Mouse (Mus musculus) frontal cortex, adult (tissue): Measurements from ENCODE around the gene Selenbp1.
"Not testable (repeated sequence)": the region's sequence is repeated elsewhere in the genome, so short reads cannot be mapped to it uniquely, and the experiment has no call there.

ENCODE experiments used
- ATAC-seq: cut with Nextera tagmentation; 2 replicates; pipeline ENCODE4 v1.9.2; 2017; ENCODE audit warnings: mild to moderate bottlenecking, moderate library complexity, mixed read lengths; ENCODE audit not compliant: low TSS enrichment

Gene Selenbp1

GRCm38 (mm10) chr3:94932809-94933564 lies at the start of gene Selenbp1:
Selenbp1 (plus strand) TSS chr3:94933056.
- peak; percentile 67; the same call in 1 of the 2 replicates for ATAC-seq

DNA sequence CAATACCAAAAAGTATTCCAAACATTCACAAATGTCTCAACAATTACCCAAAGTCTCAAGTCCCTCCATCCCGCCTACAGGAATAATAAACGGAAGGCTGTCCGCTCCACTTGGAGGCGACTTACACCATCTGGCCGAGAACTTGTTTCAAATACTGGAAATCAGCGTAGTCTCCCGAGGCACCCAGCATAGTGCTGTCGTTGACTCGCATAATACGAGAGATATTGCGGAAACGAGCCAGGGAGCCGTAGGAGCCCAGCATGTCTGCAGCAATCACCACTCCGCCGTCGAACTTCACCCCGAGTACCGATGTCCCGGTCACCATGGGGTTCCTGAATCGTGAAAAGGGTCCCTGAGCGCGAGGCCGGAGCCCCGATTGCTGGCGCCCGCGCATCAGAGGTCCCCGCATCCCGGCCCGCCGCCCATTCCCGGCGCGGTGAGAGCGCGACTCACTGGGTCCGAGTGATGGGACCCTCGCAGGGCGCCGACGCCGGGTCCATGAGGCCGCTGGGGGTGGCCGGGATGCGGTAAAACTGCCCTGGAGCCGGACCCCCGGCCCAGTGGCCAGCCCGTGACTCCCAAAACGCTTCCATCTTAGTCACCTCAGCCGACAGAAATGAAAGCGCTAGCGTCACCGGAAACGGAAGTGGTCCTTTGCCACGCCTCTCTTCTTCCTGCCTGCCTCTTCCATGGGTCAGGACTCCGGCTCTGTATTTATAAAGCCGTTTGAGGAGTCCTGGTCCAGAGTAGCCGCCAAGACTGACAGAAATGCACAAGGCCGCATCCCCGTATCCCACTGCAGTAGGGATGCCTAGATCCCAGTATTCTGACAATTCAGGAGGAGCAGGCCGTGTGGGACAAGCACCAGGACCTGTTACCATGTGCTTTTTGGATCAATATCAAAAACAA lies 46.3 kb upstream of the Selenbp1 start, which contains the start of gene Psmb4:
Gene Psmb4, minus strand, starts transcription at position 646 of the 909 bp plus-strand sequence.
- ATAC-seq, result peak; percentile 96

DNA sequence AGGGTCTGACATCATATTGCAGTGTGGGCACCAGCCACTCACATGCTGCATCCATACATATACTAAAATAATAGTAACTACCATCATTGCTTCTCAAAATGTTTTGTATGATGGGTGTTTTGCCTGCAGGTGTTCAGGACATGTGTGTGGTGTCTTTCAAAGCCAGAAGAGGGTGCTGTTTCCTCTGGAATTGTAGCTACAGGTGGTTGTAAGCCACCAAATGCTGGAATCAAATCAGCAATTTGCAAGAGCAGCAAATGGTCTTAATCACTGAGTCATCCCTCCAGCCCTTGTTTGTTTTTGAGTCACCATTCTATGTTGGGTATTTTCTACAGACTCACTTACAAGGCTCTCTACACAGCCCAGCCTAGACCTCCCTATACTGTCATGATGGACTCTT lies 44.3 kb upstream of the Selenbp1 start:
- no peak for ATAC-seq

DNA sequence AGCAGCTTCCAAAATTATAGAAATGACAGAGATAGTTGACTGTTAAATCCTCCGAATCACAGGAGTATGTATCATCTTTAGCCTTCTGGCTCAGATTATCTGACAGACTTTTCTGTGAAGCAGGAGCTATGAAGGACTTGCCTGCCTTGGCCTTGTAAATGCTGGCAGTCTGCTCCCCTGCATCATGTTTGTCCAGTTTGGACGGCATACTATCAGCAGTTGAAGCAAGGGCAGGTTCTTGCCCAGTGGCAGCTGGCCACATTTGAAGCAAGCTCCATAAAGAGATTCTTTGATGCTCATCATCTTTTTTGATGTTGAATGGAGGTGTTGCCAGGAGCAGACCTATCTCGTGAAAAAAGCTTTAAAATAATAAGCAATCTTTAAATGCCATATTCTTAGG lies 38.8 kb upstream of the Selenbp1 start:
- ATAC-seq, result no peak

GRCm38 (mm10) chr3:94902747-94903146 lies 30.1 kb upstream of the Selenbp1 start:
- ATAC-seq, result peak; percentile 91

- not testable (repeated sequence) for ATAC-seq
Measured at GRCm38 (mm10) chr3:94904759-94905158, 28.1 kb upstream of the Selenbp1 start.

DNA sequence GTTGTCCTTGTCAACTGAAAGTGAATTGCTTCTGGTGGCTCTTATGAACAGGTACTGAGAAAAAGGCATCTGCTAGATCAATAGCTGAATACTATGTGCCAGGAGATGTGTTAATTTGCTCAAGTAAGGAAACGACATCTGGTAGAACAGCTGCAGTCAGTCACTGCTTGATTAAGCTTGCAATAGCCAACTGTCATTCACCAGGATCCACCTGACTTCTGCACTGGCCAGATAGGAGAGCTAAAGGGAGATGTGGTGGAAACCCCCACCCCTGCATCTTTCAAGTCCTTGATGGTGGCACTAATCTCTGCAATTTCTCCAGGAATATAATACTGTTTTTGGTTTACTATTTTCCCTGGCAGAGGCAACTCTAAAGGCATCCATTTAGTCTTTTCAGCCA lies 26.4 kb upstream of the Selenbp1 start:
- ATAC-seq, result no peak

DNA sequence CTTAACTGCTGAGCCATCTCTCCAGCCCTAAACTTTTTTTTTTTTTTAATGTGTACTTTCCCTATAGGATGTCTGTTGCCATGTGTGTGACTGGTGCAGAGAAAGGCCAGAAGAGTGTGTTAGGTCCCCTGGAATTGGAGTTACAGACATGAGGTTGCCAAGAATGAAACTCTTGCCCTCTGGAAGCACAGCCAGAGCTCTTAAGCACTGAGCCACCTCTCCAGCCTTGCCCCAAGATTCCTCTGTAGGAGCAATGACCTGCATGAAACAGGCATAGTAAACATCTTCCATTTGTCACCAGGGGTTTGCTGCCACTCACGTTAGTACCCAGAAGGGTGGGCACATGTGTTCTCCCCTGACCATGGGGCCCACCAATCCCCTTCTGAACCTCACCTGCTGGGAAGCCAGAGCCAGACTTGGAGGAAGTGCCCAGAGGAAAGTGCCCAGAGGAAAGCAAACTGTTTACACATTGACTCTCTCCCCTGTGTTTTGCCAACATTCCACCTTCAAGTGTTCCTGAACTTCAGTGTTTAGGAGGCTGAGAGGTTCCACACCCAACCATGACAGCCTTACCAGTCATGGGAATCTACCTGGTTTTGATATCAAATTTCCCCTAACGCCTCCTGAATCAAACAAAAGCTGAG lies 21.7 kb upstream of the Selenbp1 start:
- ATAC-seq, result no peak

GRCm38 (mm10) chr3:94913801-94914200 lies 19.1 kb upstream of the Selenbp1 start:
- no peak for ATAC-seq

- no peak for ATAC-seq
Measured at GRCm38 (mm10) chr3:94915903-94916741, 16.7 kb upstream of the Selenbp1 start.

GRCm38 (mm10) chr3:94917816-94918361 lies 15.0 kb upstream of the Selenbp1 start:
- peak; percentile 85 for ATAC-seq

- no peak for ATAC-seq
Measured at GRCm38 (mm10) chr3:94918845-94919244, 14.0 kb upstream of the Selenbp1 start.

DNA sequence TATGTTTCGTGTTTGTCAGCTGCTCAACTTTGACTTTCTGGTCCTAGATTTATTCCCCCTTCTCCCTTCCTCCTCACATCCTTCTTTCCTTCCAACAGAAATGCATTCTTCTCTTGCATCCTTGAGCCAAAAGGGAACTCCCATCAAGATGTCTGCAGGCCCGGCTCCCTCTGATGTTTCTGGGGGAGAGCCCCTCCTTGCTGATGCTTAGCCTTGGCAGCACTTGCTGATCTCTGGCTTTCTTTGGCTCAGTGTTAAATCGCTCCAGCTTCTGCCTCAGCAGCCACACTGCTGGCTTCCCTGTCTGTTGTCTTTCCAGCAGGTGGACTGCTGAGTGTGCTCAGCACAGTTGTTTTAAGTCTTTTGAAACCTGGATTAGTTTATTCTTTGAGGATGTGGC lies 11.8 kb upstream of the Selenbp1 start:
- no peak for ATAC-seq

- no peak for ATAC-seq
Measured at GRCm38 (mm10) chr3:94922333-94922732, 10.5 kb upstream of the Selenbp1 start.

- ATAC-seq, result no peak
Measured at GRCm38 (mm10) chr3:94924688-94925087, 8.2 kb upstream of the Selenbp1 start.

GRCm38 (mm10) chr3:94926301-94926736 lies 6.5 kb upstream of the Selenbp1 start:
- not testable (repeated sequence) for ATAC-seq

DNA sequence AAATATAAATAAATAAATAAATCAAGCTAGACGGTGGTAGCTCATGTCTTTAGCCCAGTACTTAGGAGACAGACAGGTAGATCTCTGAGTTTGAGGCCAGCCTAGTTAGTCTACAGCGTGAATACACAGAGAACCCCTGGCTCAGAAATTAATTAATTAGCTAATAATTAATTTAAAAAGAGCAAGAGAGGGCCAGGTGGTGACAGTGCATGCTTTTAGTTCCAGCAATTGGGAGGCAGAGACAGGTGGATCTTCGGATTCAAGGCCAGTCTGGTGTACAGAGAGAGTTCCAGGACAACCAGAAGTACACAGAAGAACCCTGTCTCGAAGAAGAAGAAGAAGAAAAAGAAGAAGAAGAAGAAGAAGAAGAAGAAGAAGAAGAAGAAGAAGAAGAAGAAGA lies 3.9 kb upstream of the Selenbp1 start:
- not testable (repeated sequence) for ATAC-seq

- not testable (repeated sequence) for ATAC-seq
Measured at GRCm38 (mm10) chr3:94930386-94931266, 2.2 kb upstream of the Selenbp1 start.

DNA sequence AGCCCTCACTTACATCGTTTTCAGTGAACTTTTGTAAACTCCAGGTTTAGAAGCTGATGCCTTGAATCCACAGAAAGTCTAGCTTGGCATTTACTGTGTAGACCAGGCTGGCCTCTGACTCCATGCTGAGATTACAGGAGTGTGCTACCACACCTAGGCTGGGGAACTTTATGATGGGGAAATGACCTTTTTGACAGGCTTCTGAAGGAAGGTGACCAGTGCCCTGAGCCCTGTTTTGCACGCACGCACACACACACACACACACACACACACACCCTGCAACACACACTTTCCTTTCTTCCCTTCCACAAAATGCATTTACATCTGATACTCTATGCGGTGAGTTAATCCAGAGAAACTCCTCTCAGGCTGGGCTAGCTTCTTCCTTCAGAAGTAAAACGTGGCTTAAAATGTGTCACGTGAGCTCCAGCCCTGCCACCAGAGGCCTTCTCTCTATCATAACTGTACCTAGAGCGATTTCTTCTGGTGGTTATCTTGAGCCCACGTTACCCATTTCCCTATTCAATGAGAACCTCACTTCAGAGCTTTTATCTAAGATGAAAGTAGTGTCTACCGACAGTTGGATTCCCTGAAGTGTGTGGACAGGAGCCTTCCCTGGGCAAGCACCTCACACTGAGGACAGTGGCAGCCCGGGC lies 1.3 kb upstream of the Selenbp1 start:
- not testable (repeated sequence) for ATAC-seq
